ENCODE assay signal across 16 mouse cellular contexts in the genomic region with DNA sequence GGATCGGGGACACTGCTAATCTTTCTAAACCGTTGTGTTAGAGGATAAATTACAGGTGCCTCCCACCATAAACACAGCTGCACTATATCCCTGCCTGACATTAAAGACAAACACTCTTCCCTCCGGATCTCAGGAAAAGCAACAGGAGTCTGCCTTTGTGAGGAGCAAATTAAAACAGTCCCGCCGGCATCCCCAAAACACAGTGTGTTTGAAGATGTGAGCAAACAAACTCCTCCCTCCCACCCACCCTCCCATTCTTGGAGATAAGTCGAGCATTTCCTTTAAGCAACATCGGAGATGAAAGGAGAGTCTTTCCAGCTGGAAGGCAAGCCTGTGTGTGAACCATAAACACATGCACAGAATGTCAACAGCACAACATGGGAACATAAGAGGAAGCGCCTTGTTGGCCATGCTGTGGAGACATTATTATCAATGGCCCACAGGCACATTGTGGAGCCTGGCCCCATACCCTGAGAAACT.
A peak's percentile ranks its signal among the peaks of the same experiment; 100 is the strongest.
DNase-seq lines count a peak whose midpoint lies in the region; ATAC-seq lines count a peak whose summit lies in the region.
"Had no signal": no experiment of that assay in that cellular context is flagged by ENCODE, and none has a peak within 500 bp of the region (broad histone marks: within the 10 kb centered on the region; RNA-seq: fewer than 3 reads in every experiment).

No protein-coding gene starts in this region.

- H3K36me3 ChIP-seq in heart, embryonic 11.5 days (ENCODE audit: control insufficient read depth, insufficient read depth, low read length) = no peaks in the 10 kb centered on the region
- H3K36me3 ChIP-seq: limb, embryonic 12.5 days had no signal

- peak; percentile 48 for DNase-seq in heart, adult 11 months
- peak; percentile 42 for DNase-seq in kidney, postnatal 10 days
- DNase-seq in kidney, postnatal 25 days = no peak
- peak; percentile 24 for DNase-seq in embryo, embryonic 10.5 days (ENCODE audit: low spot score)
- DNase-seq in lung, postnatal 4 days = peak; percentile 11 to 47
- DNase-seq in urinary bladder, postnatal 4 days (ENCODE audit: low spot score in 2 of 2) = no peak
- DNase-seq in layer of hippocampus, adult 9-11 months = no peak
- DNase-seq: adrenal gland, postnatal 36 days; B cell, adult 2 months; cerebellum, adult 11 months; gastrocnemius, adult 2 months; right cerebral cortex, postnatal 25 days; thymus, postnatal 36 days had no signal

- 7% methylated on average over 8 of the region's 8 CpGs for WGBS in heart, embryonic 11.5 days (ENCODE audit: insufficient replicate concordance)

- no peaks in the 10 kb centered on the region for H3K4me1 ChIP-seq in heart, embryonic 11.5 days (ENCODE audit: control insufficient read depth, insufficient read depth, low read length)

- H3K9me3 ChIP-seq in heart, embryonic 11.5 days (replicated peaks; ENCODE audit: control insufficient read depth, low read length) = no peaks in the 10 kb centered on the region
- H3K9me3 ChIP-seq: limb, embryonic 12.5 days had no signal

- H3K27me3 ChIP-seq in heart, embryonic 11.5 days (ENCODE audit: control insufficient read depth, insufficient read depth, low read length) = no peaks in the 10 kb centered on the region
- H3K27me3 ChIP-seq: limb, embryonic 12.5 days had no signal

- H3K27ac ChIP-seq in heart, embryonic 11.5 days (ENCODE audit: low read depth, low read length) = no peak overlapping the region
- H3K27ac ChIP-seq: gastrocnemius, adult 2 months; hindbrain, postnatal 0 days; limb, embryonic 12.5 days had no signal

- H3K4me3 ChIP-seq in heart, embryonic 11.5 days (ENCODE audit: low read depth, low read length) = no peak overlapping the region
- H3K4me3 ChIP-seq: gastrocnemius, adult 2 months; limb, embryonic 12.5 days had no signal

- no peak overlapping the region for H3K9ac ChIP-seq in heart, embryonic 11.5 days (ENCODE audit: low read depth, low read length)
- H3K9ac ChIP-seq: limb, embryonic 12.5 days had no signal

- no peak overlapping the region for H3K4me2 ChIP-seq in heart, embryonic 11.5 days
- H3K4me2 ChIP-seq: limb, embryonic 12.5 days had no signal

- ATAC-seq in heart, embryonic 11.5 days (replicated peaks; ENCODE audit: insufficient number of reproducible peaks, low FRiP score, low TSS enrichment) = no peak
- ATAC-seq: hindbrain, postnatal 0 days had no signal

Comparison
In these comparisons a context has a peak if more than half of its experiments do, and no peak if none do; other contexts are left out.
1. DNase-seq: peak in heart, adult 11 months (single experiment), kidney, postnatal 10 days (single experiment), embryo, embryonic 10.5 days (single experiment) and lung, postnatal 4 days (2 of 2); none in kidney, postnatal 25 days (0 of 2), urinary bladder, postnatal 4 days (0 of 2) and layer of hippocampus, adult 9-11 months (single experiment).